In genomic region chr12:27537017-27537416, GRCm38 (mm10) we compare ENCODE assay signal across 9 mouse cellular contexts.
A peak's percentile ranks its signal among the peaks of the same experiment; 100 is the strongest.
DNase-seq lines count a peak whose midpoint lies in the region; ATAC-seq and TF ChIP-seq lines count a peak whose summit lies in the region.
"Had no signal": no experiment of that assay in that cellular context is flagged by ENCODE, and none has a peak within 500 bp of the region (broad histone marks: within the 10 kb centered on the region; RNA-seq: fewer than 3 reads in every experiment).

No protein-coding gene starts in this region.

- DNase-seq in kidney, postnatal 0 days (ENCODE audit: low spot score), result peak; percentile 30
- no peak for DNase-seq in kidney, postnatal 25 days
- DNase-seq in embryonic facial prominence, embryonic 10.5 days (ENCODE audit: low spot score), result no peak
- peak; percentile 47 for DNase-seq in forelimb bud, embryonic 11.5 days (ENCODE audit: low read depth, low spot score)
- DNase-seq in thymus, postnatal 0 days (ENCODE audit: low spot score), result no peak
- DNase-seq: layer of hippocampus, adult 9-11 months had no signal

- WGBS in kidney, postnatal 0 days, result 24% methylated on average over 9 of the region's 9 CpGs
- WGBS in embryonic facial prominence, embryonic 10.5 days, result 65% methylated on average over 9 of the region's 9 CpGs
- 50% methylated on average over 9 of the region's 9 CpGs for WGBS in midbrain, embryonic 13.5 days
- WGBS in heart, embryonic 12.5 days, result 66% methylated on average over 9 of the region's 9 CpGs

- H3K4me1 ChIP-seq in kidney, postnatal 0 days (replicated peaks; ENCODE audit: insufficient read depth, low read length), result peaks cover 8% of the 10 kb centered on the region; the same call in 1 of the 2 replicates
- peaks cover 39% of the 10 kb centered on the region for H3K4me1 ChIP-seq in embryonic facial prominence, embryonic 10.5 days
- H3K4me1 ChIP-seq in midbrain, embryonic 13.5 days (replicated peaks), result peaks cover 21% of the 10 kb centered on the region
- peaks cover 5% of the 10 kb centered on the region for H3K4me1 ChIP-seq in heart, embryonic 12.5 days (replicated peaks)
- H3K4me1 ChIP-seq: megakaryocyte, embryonic 14.5 days had no signal

- ATAC-seq in kidney, postnatal 0 days (replicated peaks; ENCODE audit: low FRiP score, low read depth), result no peak
- no peak for ATAC-seq in midbrain, embryonic 13.5 days
- ATAC-seq in heart, embryonic 12.5 days (ENCODE audit: insufficient number of reproducible peaks, low FRiP score), result no peak

- H3K27ac ChIP-seq in kidney, postnatal 0 days, result no peak overlapping the region
- peak overlapping the region; percentile 40; the same call in 1 of the 2 replicates for H3K27ac ChIP-seq in embryonic facial prominence, embryonic 10.5 days (replicated peaks)
- H3K27ac ChIP-seq in midbrain, embryonic 13.5 days, result peak overlapping the region; percentile 17
- H3K27ac ChIP-seq in heart, embryonic 12.5 days (ENCODE audit: poor library complexity, severe bottlenecking), result no peak overlapping the region

- H3K36me3 ChIP-seq in kidney, postnatal 0 days (ENCODE audit: insufficient read depth, low read length), result no peaks in the 10 kb centered on the region
- no peaks in the 10 kb centered on the region for H3K36me3 ChIP-seq in embryonic facial prominence, embryonic 10.5 days (replicated peaks)
- no peaks in the 10 kb centered on the region for H3K36me3 ChIP-seq in midbrain, embryonic 13.5 days
- no peaks in the 10 kb centered on the region for H3K36me3 ChIP-seq in heart, embryonic 12.5 days

- H3K9me3 ChIP-seq in kidney, postnatal 0 days (replicated peaks; ENCODE audit: low read length), result no peaks in the 10 kb centered on the region
- no peaks in the 10 kb centered on the region for H3K9me3 ChIP-seq in embryonic facial prominence, embryonic 10.5 days
- no peaks in the 10 kb centered on the region for H3K9me3 ChIP-seq in midbrain, embryonic 13.5 days
- no peaks in the 10 kb centered on the region for H3K9me3 ChIP-seq in heart, embryonic 12.5 days (replicated peaks)
- H3K9me3 ChIP-seq: megakaryocyte, embryonic 14.5 days had no signal

- H3K4me3 ChIP-seq in kidney, postnatal 0 days (replicated peaks; ENCODE audit: low read depth, low read length), result no peak overlapping the region
- no peak overlapping the region for H3K4me3 ChIP-seq in embryonic facial prominence, embryonic 10.5 days
- no peak overlapping the region for H3K4me3 ChIP-seq in midbrain, embryonic 13.5 days (replicated peaks)
- no peak overlapping the region for H3K4me3 ChIP-seq in heart, embryonic 12.5 days
- H3K4me3 ChIP-seq: megakaryocyte, embryonic 14.5 days had no signal

- no peak overlapping the region for H3K9ac ChIP-seq in kidney, postnatal 0 days (ENCODE audit: low read depth, low read length)
- no peak overlapping the region for H3K9ac ChIP-seq in midbrain, embryonic 13.5 days (replicated peaks)
- no peak overlapping the region for H3K9ac ChIP-seq in heart, embryonic 12.5 days

- no peaks in the 10 kb centered on the region for H3K27me3 ChIP-seq in kidney, postnatal 0 days (ENCODE audit: insufficient read depth, low read length)
- H3K27me3 ChIP-seq in embryonic facial prominence, embryonic 10.5 days (replicated peaks; ENCODE audit: low read depth, poor library complexity, severe bottlenecking), result no peaks in the 10 kb centered on the region
- no peaks in the 10 kb centered on the region for H3K27me3 ChIP-seq in midbrain, embryonic 13.5 days
- H3K27me3 ChIP-seq in heart, embryonic 12.5 days (replicated peaks), result no peaks in the 10 kb centered on the region
- H3K27me3 ChIP-seq: megakaryocyte, embryonic 14.5 days had no signal

- peak overlapping the region; percentile 38 for H3K4me2 ChIP-seq in kidney, postnatal 0 days (ENCODE audit: low read length)
- no peak overlapping the region for H3K4me2 ChIP-seq in midbrain, embryonic 13.5 days (replicated peaks)
- H3K4me2 ChIP-seq in heart, embryonic 12.5 days, result no peak overlapping the region

- no peak for TF ChIP-seq CTCF in kidney, postnatal 0 days (IDR thresholded peaks at IDR 0.05; ENCODE audit: low read depth)

Comparison
In these comparisons a context has a peak if more than half of its experiments do, and no peak if none do; other contexts are left out.
1. DNase-seq: peak in kidney, postnatal 0 days (single experiment) and forelimb bud, embryonic 11.5 days (single experiment); none in kidney, postnatal 25 days (0 of 2), embryonic facial prominence, embryonic 10.5 days (single experiment) and thymus, postnatal 0 days (single experiment).
2. H3K27ac ChIP-seq: peak in embryonic facial prominence, embryonic 10.5 days (single experiment) and midbrain, embryonic 13.5 days (single experiment); none in kidney, postnatal 0 days (single experiment) and heart, embryonic 12.5 days (single experiment).